Mouse (Mus musculus): Measurements from ENCODE around the gene Hoxb8. TPM values are rescaled to one million over a fixed set of nuclear protein-coding genes. Genes with fewer than 3 reads are reported as not detected.

Hoxb8 gene
- not detected for polyA plus RNA-seq (2012; fragmentation: generic; extraction: Trizol)

DNA sequence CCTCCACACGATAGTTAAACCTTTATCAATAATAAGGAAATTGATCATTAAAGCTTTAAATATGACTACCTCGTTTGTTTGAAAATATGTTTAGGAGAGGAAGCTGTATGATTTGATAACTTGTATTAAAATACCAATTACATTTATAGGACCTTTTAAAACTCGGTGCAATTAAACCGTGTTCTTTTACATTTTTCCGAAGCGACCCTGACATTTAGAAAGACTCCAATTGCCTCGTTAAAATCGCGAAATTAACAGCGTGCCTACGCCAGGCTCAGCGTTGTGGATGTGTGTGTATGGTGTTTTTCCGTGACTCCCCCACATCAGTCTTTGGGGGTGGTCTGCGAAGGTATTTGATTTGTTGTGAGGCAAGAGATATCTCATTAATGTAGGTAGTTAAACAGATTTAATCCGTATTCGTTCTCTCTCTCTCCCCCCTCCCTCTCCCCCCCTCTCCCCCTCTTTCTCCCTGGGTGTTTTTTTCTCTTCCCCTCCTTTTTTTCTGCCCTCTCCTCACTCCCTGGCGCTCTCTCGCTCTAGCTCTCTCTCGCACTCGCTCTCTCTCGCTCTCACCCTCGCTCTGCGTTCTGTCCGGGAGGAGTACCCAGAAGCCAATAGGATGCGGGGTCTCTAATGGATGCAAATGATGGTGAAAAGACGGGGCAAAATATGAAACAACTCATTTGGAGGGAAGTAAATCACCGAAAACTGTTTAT is at the start of gene Hoxb8:
Gene Hoxb8, plus strand, starts transcription at position 51 of the 716 bp plus-strand sequence.

DNA sequence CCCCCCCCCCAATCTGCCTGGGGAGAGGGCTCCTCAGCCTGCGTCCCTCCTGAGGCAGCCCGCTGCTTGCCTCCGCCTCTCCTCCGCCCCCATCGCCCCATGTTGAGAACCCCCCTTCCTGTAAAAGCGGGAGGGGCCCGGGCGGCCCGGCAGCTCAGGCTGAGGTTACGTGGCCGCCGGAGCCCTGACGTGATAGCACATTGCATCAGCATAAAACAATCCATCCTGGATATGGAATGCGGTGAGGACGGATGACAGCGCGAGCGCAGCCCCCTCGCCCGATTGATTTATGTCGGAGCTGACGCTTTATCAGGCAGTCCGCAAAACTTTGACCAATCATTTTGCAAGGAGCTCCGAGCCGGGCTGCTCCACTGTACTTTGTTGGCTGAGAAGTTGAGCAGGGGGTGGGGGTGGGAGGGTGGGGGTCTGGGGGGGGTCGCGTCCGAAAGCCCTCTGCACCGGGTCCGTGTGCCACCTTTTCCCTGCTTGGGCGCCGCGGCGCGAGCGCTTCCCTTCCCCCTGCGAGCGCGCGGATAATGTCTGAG is 10.6 kb upstream of the Hoxb8 start, which contains the start of gene Hoxb9:
Gene Hoxb9, plus strand, starts transcription at position 462 of the 545 bp plus-strand sequence.

DNA sequence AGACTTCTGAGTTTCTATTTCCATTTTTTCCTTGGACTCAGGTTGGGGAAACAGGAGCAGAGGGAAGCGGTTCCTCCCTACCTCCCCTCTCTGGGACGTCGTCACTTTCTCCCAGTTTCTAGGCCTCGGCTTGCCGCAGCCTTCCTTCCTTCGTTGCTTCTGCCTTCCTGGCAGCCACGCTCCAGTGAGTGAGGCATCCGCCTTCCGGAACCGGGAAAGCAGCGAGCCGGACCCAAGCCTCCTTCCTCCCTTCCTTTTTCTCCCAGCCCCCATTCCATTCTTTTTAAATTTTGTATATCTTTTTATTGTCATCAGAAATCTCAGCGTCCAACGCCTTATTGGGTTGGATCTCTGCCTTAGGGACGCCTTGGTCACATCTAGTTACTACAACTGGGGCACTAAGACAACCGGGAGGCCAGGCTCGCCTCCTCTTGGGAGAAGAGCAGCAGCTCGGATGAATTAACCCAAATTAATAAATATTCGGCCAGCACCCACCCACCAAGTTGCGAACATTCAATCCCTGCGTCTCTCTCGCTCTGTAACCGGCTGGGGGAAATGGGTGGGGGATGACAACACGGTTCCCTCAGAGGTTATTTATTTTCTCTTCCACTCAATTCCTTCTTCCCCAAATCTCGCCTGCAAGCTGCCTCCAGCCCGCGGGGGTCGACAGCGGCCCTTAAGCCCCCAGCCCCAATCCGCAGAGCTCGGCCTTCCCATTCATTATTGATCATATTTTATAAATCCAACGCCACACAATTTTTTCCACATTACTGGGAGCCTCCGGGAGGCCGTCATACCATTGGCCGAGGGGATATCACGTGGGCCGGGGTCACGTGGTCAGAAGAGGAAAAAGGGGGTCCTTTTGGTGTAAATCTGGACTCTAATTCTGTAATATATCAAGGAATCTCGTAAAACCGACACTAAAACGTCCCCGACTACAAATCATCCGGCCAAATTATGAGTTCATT is 4.3 kb downstream of the Hoxb8 start, which contains the start of gene Hoxb7:
Gene Hoxb7, plus strand, starts transcription at position 853 of the 968 bp plus-strand sequence.

DNA sequence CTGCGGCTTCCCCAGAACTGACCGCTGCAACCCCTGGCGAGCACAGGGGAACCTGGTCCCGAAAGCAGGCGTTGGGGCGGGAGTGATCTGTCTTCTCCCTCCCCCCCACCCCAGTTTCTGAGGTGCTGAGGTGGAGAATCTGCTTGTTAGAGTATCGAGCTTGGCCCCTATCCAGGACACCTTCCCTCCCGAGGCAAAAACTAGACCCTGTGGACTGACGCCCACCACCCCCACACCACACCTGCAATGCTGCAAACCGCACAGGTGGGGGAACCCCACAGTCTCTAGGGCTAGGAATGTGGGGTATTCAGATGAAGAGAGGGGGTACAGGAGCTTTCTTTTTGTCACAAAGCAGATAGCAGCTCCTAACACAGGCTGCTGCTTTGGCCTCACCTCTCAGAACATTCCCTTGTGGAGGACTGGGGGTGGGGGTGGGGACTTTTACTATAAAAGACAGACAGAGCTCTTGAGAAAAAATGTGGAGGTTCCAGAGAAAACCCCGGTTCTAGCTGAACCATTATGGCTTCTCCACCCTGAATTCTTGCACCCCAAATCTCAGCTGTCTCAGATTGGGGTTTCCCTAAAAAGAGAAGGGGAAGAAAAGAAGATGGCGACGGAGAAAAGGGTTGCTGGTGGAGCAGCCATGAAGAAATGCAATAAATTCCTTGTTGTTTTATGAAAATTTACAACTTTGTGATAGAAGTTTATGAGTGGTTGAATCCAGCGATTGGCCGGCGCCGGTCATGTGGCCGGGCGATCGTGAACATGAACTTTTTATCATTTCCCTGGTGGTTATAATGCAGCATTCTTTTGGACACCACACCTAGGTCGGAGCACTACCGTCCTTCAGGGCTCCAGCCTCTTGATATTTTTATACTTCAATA is 10.2 kb downstream of the Hoxb8 start, which contains the start of gene Hoxb6:
Gene Hoxb6, plus strand, starts transcription at position 796 of the 884 bp plus-strand sequence.

DNA sequence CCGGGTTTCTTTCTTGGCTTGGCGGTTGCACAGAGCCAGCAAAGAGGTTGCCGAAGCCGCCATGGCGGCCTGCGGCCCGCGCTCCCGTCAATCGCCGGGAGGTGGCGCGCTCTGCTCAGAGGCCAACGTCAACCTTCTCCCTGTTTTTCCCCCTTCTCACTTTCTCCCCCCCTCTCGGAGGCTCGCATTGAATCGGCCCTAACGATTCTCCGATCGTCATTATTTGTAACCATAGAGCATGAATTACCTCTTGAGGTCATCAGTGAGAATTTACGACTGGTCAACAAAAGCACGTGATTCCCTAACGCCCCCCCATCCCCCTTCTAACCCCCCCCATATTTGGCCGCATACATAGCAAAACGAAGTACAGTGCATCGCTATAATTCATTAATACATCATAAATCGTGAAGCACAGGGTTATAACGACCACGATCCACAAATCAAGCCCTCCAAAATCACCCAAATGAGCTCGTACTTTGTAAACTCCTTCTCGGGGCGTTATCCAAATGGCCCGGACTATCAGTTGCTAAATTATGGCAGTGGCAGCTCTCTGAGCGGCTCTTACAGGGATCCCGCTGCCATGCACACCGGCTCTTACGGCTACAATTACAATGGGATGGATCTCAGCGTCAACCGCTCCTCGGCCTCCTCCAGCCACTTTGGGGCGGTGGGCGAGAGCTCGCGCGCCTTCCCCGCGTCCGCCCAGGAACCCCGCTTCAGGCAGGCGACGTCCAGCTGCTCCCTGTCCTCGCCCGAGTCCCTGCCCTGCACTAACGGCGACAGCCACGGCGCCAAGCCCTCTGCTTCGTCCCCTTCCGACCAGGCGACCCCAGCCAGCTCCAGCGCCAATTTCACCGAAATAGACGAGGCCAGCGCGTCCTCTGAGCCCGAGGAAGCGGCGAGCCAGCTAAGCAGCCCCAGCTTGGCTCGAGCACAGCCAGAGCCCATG is 21.7 kb downstream of the Hoxb8 start, which contains the start of gene Hoxb5:
Gene Hoxb5, plus strand, starts transcription at position 186 of the 949 bp plus-strand sequence.

DNA sequence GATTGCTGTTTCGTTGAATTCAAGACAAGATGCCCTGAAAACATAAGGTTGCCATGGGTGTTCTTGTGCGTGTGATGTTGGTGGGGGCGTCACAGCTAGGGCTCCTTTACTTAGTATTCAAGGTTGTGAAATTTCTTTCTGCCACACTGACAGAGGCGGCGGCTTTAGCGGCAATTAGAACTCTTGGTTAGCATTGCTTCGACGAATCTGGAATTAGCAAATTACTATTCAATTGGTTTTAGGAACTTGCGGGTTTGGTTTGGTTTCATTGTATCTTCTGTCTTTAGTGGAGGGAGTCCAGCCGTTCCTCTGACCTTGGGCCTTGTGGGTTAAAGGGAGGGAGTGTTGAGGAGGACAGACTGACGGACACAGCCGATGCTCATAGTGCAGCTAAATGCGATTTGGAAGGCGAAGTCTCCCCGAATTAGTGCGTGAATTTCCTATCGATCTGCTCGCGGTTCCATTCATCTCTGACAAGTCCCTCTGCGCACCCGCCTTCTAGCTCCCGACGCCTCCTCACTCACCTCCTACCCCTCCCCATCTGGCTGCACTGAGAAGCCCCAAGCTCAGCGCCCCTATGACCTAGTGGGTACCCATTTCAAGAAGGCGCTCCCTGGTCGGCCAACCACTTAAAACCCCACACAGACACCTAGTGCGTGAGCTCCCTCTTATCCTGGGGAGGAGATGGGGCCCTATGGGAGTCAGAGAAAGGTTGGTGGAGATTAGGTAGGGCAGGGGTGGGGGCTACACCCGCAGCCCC is 36.1 kb downstream of the Hoxb8 start, which contains the start of gene Hoxb4:
Gene Hoxb4, plus strand, starts transcription at position 660 of the 760 bp plus-strand sequence.

DNA sequence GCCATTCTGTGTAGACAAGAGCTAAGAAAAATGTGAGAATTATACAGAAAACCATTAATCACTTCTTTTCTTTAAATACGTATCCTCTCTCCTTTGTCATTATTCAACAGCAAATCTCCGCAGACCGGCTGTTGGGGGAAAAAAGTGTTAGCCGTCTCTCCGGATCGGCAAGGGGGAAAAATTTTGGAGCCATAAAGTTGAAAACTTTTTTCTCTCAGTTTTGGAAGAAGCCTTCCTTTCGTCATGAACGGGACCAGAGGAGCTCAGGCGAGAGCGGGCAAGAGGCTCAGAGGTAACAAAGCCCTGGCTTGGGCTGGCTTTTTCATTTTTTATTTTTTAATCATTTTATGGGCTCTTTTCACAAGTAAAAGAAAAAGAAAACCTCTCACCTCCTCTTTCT is 41.4 kb downstream of the Hoxb8 start, which contains the start of gene Hoxb3:
Gene Hoxb3, plus strand, starts transcription at position 173 of the 400 bp plus-strand sequence.

Other genes with a start within 250 kb of the Hoxb8 start
- gene Snf8, start 247.0 kb upstream of the Hoxb8 start, polyA plus RNA-seq (2012; fragmentation: generic; extraction: Trizol) = 100 to 1,000 TPM; 167 to 278 TPM
- gene Ube2z, start 216.5 kb upstream of the Hoxb8 start, polyA plus RNA-seq (2012; fragmentation: generic; extraction: Trizol) = 10 to 100 TPM; 50.3 to 83.2 TPM
- gene Atp5g1, start 206.2 kb upstream of the Hoxb8 start, polyA plus RNA-seq (2012; fragmentation: generic; extraction: Trizol) = 1,000 to 10,000 TPM in 1 of 2 experiments, 100 to 1,000 TPM in 1; 623 to 1,824 TPM
- under 1 TPM in 1 of 2 experiments, not detected in 1; 0.07 TPM for gene Calcoco2, start 169.9 kb upstream of the Hoxb8 start, polyA plus RNA-seq (2012; fragmentation: generic; extraction: Trizol)
- gene Ttll6, start 148.1 kb upstream of the Hoxb8 start, polyA plus RNA-seq (2012; fragmentation: generic; extraction: Trizol) = under 1 TPM in 1 of 2 experiments, not detected in 1; 0.17 TPM
- gene Hoxb13, start 87.6 kb upstream of the Hoxb8 start, polyA plus RNA-seq (2012; fragmentation: generic; extraction: Trizol) = under 1 TPM in 1 of 2 experiments, not detected in 1; 0.02 TPM
- gene Hoxb9, start 10.4 kb upstream of the Hoxb8 start, polyA plus RNA-seq (2012; fragmentation: generic; extraction: Trizol) = not detected
- gene Hoxb7, start 4.7 kb downstream of the Hoxb8 start, polyA plus RNA-seq (2012; fragmentation: generic; extraction: Trizol) = not detected
- not detected for gene Hoxb6, start 10.6 kb downstream of the Hoxb8 start, polyA plus RNA-seq (2012; fragmentation: generic; extraction: Trizol)
- gene Hoxb5, start 21.4 kb downstream of the Hoxb8 start, polyA plus RNA-seq (2012; fragmentation: generic; extraction: Trizol) = under 1 TPM; 0.01 to 0.04 TPM
- not detected for gene Hoxb4, start 36.4 kb downstream of the Hoxb8 start, polyA plus RNA-seq (2012; fragmentation: generic; extraction: Trizol)
- gene Hoxb3, start 41.4 kb downstream of the Hoxb8 start, polyA plus RNA-seq (2012; fragmentation: generic; extraction: Trizol) = under 1 TPM in 1 of 2 experiments, not detected in 1; 0.06 TPM
- not detected for gene Hoxb2, start 68.6 kb downstream of the Hoxb8 start, polyA plus RNA-seq (2012; fragmentation: generic; extraction: Trizol)
- gene Hoxb1, start 83.8 kb downstream of the Hoxb8 start, polyA plus RNA-seq (2012; fragmentation: generic; extraction: Trizol) = not detected
- gene Skap1, start 182.7 kb downstream of the Hoxb8 start, polyA plus RNA-seq (2012; fragmentation: generic; extraction: Trizol) = under 1 TPM; 0.06 to 0.07 TPM

Measured in C3H10T1/2 (cell line).